Mouse (Mus musculus) layer of hippocampus, adult 8-10 months (tissue): ENCODE measurements around the gene Mgam. TPM values are rescaled to one million over a fixed set of nuclear protein-coding genes. Genes with fewer than 3 reads are reported as not detected.
A peak's percentile ranks its signal among the peaks of the same experiment; 100 is the strongest.
"Not testable (repeated sequence)": the region's sequence is repeated elsewhere in the genome, so short reads cannot be mapped to it uniquely, and the experiment has no call there.

ENCODE experiments used
- DNase-seq, 2 experiments: peaks; one replicate each; pipeline ENCODE4 v3.0.0; 2022; ENCODE audit warnings: low spot score in 2 of 2
- total RNA-seq, 4 experiments: library from RNA; stranded (reverse); gene quantifications; 2 replicates each; pipeline ENCODE4 v1.2.4; 2022

The Mgam gene
- not detected for total RNA-seq

GRCm38 (mm10) chr6:40628406-40629000, at the start of gene Mgam:
TSS of gene Mgam (plus strand) at chr6:40628831.
- DNase-seq, result no peak

GRCm38 (mm10) chr6:40584336-40584735, 44.3 kb upstream of the Mgam start:
- DNase-seq, result no peak

- DNase-seq, result no peak
Observed at GRCm38 (mm10) chr6:40585645-40586044, 43.0 kb upstream of the Mgam start, which contains the start of gene Clec5a. TSS of gene Clec5a (minus strand) at chr6:40585821.

- no peak for DNase-seq
Observed at GRCm38 (mm10) chr6:40588346-40588745, 40.3 kb upstream of the Mgam start.

- no peak for DNase-seq
Observed at GRCm38 (mm10) chr6:40594804-40595550, 33.7 kb upstream of the Mgam start.

- not testable (repeated sequence) for DNase-seq
Observed at GRCm38 (mm10) chr6:40598546-40598945, 30.1 kb upstream of the Mgam start.

- DNase-seq, result peak; percentile 53 to 71
Observed at GRCm38 (mm10) chr6:40607431-40607830, 21.2 kb upstream of the Mgam start.

GRCm38 (mm10) chr6:40610244-40610643, 18.4 kb upstream of the Mgam start:
- peak; percentile 32 to 44 for DNase-seq

- no peak for DNase-seq
Observed at GRCm38 (mm10) chr6:40613260-40613852, 15.3 kb upstream of the Mgam start, which contains the start of gene Tas2r138. TSS of gene Tas2r138 (minus strand) at chr6:40613310.

GRCm38 (mm10) chr6:40617965-40618364, 10.7 kb upstream of the Mgam start:
- peak; percentile 11 to 60 for DNase-seq

GRCm38 (mm10) chr6:40626111-40626510, 2.5 kb upstream of the Mgam start:
- DNase-seq, result no peak

- no peak for DNase-seq
Observed at GRCm38 (mm10) chr6:40634640-40635071, 6.0 kb downstream of the Mgam start.

GRCm38 (mm10) chr6:40635559-40635958, 6.9 kb downstream of the Mgam start:
- no peak for DNase-seq

- DNase-seq, result no peak
Observed at GRCm38 (mm10) chr6:40637755-40638154, 9.1 kb downstream of the Mgam start.

- DNase-seq, result no peak
Observed at GRCm38 (mm10) chr6:40640710-40641538, 12.3 kb downstream of the Mgam start.

GRCm38 (mm10) chr6:40645701-40646100, 17.1 kb downstream of the Mgam start:
- no peak for DNase-seq

GRCm38 (mm10) chr6:40650953-40651352, 22.3 kb downstream of the Mgam start:
- DNase-seq, result no peak

- DNase-seq, result no peak
Observed at GRCm38 (mm10) chr6:40660930-40661329, 32.3 kb downstream of the Mgam start.

GRCm38 (mm10) chr6:40689180-40689579, 60.5 kb downstream of the Mgam start:
- DNase-seq, result peak; percentile 22 to 34

GRCm38 (mm10) chr6:40692007-40692406, 63.4 kb downstream of the Mgam start:
- not testable (repeated sequence) for DNase-seq

- not testable (repeated sequence) for DNase-seq
Observed at GRCm38 (mm10) chr6:40713494-40713893, 84.9 kb downstream of the Mgam start.
